Mouse (Mus musculus) NIH3T3 (cell line): ENCODE results near the gene Kl.

Experiments used
- DNase-seq: peaks from one replicate; pipeline ENCODE4 v3.0.0-alpha.2; 2012; ENCODE audit warnings: low read depth

Gene Kl

DNA sequence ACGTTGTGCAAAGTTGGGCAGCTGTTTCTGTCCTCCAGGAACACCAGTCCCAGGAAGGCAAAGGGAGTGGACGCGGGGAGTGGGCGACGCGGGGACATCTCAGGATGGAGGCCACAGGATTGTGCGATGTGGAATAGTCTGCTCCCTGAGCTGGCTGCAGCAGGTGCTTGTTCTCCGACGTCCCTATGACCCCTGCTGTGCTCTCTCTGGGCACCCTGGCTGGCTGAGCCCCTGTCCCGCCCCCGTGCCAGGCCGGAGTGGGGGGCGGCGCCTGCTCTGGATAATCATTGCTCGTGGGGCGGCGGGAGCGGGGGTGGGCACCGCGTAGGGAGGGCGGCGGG, at the start of gene Kl:
TSS of gene Kl (plus strand) at position 280 of the 341 bp plus-strand sequence.
- DNase-seq = no peak

DNA sequence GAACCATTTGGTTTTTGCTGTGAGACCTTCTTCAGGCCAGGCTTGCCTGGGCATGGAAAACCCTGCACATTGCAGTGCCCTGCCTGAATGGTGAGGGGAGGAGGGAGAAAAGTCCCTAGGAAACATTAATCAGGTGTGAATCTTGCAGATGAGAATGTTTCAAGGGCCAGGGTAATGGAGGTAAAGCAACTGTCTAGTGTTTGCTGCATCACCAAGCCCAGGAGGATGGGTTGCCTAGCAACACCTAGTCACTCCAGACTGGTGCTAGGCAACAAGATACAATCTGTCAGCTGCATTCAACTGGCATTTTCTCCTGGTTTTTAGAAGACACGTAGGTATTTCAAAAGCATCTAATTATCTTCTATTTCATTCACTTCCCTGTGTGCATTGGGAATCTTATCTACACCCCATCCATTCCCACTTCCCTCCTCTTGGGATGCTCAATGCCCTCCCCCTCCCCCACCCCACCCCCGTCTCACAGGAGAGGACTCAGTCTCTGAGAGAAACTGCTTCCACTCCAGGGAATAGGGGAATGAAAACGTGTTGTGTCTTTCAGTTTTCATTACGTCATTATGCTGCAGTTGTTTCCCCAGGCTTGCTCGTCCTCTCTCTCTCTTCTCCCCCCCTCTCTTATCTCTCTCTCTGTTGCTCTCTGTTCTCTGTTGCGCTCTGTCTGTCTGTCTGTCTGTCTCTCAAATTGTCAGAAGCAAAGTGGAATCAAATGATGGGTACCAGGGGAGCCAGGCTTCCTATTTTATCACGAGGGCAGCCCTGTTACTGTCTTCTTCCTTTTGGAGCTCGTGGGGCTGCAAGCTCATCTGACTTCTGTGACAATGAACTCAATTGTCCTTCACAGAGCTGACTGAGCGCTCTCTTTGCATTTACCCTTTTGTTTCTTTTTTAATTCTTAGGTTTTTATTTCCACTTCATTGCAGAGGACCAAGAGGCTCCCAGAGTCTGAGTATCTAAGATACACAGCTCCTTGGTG, 46.1 kb upstream of the Kl start:
- no peak for DNase-seq

DNA sequence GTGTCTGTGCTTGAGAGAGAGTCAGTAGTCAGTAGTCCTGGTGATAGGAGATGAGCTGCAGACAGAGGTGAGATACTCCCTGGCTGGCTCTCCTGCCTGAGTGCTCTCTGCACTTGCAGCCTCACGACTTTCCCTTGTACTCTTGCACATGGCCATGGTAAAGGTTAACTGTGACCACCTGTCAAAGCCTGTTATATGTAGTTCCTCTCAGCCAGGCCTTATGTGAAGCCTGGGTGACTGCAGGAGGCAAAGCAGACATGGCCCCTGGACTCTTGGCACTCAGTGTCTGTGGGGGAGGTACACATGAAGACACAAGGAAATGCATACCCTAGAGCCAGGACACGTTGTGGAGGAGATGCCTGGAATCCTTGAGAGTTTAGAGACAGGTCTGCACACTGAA, 40.3 kb upstream of the Kl start:
- no peak for DNase-seq

DNA sequence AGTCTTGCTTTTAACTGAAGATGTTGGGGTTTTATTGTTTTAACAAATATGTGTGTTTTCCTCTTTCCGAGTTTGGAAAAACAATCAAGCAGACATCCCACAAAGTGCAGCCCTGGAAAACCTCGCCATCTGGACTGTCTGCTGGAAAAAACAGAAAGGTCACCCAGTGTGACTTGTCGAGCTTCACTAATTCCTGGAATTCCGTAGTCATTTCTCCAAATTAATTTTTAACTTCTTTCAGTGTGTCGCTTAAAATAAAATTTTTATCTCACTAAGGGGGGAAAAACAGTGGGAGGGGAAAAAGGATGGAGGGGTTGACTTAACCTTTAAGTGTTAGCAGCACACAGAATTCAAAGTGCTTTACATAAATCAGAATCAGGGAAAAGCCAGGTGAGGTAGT, 39.8 kb upstream of the Kl start:
- DNase-seq = no peak

DNA sequence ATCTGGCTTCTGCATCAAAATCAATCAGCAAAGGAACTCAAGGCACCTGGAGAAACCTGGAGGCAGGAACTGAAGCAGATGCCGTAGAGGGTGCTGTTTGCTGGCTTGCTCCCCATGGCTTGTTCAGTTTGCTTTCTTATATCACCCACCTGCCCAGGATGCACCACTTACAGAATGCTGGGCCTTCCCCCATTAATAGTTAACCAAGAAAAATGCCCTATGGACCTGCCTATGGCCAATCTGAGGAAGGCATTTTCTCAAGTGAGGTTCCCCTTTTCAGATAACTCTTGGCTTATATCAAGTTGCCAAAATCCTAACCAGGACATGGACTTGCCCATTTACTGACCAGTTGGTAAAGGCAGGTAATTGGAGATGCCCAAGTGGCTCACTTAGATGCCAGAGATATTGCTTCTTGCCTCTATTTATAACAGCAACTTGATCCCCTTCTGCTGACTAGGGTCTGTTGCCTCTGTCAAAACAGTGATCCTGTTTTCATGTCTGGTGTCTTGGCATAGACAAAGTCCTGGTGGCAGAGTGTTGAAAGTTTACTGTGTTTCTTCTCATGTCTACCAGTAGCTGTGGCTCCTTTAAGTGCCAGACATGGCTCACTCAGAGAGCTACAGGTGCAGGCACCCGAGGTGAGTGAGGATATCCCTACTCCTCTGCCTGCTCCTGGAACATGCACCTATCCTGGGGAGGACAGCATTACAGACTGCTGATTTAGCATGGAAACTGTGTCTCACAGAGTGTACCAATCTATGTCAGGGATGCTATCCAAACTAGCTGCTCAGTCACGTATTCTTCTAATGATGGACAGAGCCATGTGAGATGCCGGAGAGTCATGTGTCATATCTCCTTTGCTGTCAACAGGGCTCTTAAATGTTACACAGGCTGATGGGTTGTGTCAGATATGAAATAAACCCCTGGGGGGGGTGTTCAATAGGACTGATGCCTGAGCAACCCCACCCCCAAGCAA, 37.0 kb upstream of the Kl start:
- no peak for DNase-seq

DNA sequence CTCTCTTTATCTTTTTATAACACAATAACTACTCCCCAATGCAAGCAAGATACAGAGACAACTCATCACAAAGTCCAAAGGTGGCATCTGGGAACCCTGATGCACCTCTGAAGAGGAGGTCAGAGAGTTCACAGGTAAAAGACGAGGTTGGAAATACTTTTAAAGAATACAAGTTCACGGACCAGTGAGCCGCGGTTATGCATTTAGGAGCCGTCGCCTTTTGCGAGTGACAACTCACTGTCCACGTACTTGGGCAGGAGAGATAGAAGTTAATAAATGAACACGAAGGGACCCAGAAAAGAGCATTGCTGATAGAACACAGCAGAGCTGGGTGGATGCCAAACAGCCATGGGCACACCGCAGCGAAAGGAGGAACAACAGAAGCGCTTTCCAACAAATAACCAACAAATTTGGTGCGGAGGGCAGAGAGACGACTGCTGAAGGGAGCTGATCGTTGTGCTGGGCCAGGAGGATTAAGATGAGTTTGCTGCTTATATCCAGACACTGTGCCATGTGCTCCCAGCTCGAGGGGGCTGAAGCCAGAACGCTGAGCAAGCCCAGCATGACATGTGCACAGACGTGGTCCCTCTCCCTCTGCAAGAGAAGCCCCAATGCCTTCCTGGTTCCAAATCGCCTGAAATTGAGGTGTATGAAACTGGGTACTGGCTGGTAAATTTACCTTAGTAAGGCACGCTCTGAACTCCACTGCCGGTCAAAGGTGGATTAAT, 35.1 kb upstream of the Kl start:
- no peak for DNase-seq

DNA sequence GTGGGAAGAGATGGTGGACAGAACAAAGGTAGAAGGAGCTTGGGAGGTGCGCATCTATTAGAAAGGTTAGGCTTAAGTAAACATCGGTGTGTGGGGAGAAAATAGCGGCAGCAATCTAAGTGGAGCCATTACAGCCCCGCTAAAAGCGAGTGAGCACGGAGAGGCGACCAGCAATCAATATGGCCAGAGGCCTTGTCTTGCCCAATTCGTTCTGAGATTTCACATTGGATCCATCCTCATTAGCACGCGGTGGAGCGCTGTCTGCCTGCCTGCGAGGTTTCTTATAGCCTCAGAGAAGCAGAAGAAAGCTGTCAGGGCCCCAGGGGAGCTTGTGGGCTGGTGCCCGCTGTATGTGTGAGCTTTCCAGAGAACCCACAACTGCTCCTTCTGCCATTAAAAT, 33.8 kb upstream of the Kl start:
- no peak for DNase-seq

DNA sequence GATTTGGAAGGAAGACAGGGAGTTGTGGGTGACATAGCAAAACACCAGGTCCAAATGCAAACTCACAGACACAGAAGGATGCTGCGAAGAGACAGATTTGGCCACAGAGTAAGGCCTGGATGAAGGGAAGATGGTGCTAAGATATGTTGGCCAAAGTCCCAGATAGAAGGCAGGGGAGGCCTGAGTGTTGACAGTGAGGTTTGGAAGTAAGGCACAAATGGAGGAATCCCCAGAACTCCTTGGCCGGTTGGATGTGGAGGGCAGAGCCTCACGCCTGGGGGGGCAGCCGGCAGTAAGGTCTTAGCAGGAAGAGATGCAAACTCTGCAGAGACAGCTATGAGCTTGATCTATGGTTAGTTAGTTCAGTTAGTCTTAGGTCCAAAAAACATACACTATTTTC, 33.1 kb upstream of the Kl start:
- DNase-seq = no peak

DNA sequence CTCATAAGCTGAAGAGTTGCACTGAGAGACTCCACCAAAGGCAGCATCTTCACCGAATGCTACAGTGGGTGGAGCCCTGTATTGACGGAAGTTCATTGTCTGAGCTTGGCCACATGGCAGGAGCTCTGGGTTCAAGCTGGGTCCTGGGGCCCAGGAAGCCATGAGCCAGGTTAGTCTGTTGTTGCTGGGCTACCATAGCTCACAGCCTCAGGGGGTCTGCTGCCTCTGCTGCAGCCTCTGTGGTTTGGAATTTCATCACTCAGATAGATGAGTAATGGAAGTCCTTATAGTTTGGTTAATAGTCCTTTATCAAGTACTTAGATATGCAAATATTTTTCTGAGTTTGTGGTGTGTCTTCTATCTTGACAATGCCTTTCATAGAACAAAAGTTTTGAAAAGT, 32.4 kb upstream of the Kl start:
- DNase-seq = no peak

DNA sequence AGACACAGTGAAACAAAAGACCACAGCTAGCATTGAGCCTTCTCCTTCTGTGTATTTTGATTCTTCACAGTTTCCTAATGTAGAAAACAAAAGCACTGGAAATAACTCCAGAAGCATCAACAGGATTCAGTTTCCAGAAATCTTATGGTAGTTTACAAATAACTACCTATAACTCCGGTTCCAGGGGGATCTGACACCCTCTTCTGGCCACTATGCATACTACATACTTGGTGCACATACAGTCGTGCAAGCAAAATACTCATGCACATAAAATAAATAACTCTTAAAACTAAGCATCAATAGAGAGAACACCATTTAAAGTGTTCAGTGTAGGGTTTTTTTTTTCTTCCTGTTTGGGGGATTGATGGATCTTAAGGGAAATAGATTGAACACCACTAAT, 23.0 kb upstream of the Kl start:
- no peak for DNase-seq

DNA sequence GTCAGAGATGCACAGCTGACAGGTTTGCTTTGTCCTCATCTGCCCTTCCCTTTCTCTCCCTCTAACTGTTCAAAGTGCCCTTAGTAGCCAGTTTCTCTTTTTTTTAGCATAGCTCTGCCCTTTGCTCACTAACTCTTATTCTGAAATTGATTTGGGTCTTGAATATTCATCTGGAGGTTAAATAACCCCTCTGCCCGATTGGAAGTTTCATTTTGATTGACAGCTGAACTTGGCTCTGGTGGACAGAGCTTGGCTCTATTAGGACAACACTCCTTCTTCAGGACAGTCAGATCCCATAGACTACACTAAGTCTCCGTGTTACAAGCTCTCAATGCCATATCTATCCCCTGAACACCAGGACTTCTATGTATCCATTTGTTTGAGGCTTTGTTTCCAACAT, 19.8 kb upstream of the Kl start:
- no peak for DNase-seq

DNA sequence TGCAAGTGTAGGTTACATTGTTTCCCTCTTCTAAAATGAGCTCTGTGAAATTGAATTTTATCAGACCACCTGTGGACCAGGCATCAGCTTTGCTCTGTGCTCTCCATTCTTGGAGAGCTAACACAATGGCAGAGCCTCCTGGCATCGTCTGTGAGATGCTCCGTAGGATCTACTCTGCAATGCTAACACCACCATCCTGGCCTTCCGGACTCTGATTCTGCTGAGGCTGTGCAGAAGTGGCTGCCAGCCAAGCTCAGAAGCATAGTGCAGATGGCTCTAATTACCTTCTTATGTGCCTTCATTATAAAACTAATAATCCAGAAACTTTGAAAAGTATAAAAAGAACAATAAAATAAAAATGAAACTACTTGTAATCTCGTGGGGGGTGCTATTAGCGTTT, 16.2 kb upstream of the Kl start:
- peak; percentile 22 for DNase-seq

DNA sequence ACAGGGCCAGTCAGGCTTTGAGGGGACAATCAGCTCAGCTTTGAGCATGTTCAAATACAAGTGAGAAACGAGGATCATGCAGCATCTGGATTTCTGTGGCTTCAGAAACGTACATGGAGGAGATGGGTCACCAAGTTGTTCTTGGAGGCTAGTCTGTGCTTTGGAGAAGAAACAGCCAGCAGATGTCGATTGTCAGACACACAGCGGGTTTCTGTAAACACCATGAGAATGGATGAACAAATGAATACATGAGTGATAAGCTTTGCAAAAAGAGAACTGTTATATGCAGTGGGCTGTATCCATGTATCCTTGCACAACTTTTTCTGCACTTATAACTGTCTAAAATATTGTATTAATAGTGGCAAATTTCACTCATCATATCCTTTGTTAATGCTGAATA, 15.6 kb upstream of the Kl start:
- DNase-seq = no peak

DNA sequence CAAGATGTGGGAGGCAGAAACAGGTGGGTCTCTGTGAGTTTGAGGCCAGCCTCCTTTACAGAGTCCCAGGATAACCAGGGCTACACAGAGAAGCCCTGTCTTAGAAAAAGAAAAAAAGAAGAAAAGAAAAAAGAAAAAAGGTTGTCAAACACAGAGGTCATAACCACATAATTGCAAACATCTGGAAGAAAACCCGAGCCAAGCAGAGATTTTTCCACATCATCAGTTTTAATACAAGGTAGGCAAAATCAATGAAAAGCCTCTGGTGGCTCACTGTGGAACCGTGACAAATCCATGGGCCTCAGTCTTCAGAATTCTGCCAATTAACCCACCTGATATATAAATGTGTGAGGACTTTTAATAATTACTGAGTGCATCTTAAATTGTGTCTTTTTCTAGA, 14.9 kb upstream of the Kl start:
- peak; percentile 46 for DNase-seq

DNA sequence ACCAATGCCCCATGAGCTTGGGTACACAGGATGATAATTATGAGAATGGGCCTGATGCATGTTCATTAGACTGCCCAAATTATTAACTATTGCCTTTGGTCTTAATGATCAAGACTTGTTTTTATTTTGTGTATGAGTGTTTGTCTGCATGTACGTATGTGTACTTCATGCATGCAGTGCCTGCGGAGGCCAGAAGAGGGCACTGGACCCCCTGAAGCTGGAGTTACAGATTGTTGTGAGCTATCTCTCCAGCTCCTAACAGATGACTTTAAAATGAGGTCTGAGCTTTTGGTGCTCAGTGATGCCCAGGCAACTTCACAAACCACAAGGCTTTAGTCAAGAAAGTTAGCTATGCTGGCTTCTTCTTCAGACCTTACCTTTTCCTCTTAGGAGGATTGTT, 6.8 kb upstream of the Kl start:
- no peak for DNase-seq

DNA sequence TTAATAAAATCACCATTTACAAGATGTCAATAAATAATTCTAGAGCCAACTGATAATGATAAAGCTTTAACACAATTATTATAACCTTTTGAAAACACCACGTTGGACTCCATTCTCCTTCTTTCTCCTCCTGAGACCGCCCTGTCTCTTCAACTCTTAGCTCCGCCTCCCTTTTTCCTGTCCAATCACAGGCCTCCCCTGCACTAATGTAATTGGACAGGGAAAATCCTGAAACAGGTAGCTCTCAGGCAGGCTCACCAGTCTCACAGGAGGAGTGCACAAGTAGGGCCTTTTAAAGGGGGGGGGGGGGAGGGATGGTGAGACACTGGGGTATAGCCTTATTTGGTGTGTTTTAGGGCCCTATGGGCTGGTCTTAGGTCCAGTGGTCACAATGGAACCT, 3.3 kb upstream of the Kl start:
- DNase-seq = no peak

DNA sequence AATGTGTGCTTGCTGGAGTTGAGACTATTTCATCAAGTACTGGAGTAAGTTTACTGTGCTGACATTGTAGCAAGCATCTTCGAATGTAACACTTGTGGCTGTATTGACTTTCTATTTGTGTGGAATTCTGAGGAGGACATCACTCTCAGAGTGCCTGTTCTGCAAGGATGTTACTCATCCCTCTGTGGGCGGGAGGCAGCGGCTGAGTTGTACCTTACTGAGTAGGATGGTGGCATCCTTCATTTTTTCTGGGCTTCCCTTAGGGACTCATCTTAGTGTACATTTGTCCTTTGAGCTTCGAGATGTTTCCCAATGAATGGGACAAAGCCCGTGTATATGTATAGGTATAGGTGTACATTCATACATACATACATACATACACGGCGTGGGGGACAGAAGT, 1.1 kb upstream of the Kl start:
- no peak for DNase-seq

DNA sequence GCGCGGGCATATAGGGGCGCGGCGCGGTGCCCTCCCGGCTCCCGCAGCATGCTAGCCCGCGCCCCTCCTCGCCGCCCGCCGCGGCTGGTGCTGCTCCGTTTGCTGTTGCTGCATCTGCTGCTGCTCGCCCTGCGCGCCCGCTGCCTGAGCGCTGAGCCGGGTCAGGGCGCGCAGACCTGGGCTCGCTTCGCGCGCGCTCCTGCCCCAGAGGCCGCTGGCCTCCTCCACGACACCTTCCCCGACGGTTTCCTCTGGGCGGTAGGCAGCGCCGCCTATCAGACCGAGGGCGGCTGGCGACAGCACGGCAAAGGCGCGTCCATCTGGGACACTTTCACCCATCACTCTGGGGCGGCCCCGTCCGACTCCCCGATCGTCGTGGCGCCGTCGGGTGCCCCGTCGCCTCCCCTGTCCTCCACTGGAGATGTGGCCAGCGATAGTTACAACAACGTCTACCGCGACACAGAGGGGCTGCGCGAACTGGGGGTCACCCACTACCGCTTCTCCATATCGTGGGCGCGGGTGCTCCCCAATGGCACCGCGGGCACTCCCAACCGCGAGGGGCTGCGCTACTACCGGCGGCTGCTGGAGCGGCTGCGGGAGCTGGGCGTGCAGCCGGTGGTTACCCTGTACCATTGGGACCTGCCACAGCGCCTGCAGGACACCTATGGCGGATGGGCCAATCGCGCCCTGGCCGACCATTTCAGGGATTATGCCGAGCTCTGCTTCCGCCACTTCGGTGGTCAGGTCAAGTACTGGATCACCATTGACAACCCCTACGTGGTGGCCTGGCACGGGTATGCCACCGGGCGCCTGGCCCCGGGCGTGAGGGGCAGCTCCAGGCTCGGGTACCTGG, 488 bp downstream of the Kl start:
- DNase-seq = no peak

DNA sequence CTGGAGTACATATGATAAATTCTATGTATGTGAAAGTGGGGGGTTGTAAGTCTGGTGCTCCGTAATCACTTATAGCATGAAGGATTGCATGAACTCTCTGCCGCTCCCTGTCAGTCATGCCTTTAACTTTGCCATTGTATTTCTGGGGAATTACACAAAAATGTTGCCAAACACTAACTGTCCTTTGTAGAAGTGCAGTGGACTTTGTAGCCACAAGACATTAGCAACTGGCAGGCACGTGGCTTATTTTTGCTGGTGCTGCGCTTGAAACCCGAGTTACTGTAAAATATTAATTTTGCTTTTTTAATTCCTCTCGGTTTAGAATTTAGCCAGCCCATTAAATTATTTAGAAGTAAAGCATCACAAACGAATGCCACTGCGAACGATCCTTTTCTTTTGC, 2.4 kb downstream of the Kl start:
- no peak for DNase-seq

DNA sequence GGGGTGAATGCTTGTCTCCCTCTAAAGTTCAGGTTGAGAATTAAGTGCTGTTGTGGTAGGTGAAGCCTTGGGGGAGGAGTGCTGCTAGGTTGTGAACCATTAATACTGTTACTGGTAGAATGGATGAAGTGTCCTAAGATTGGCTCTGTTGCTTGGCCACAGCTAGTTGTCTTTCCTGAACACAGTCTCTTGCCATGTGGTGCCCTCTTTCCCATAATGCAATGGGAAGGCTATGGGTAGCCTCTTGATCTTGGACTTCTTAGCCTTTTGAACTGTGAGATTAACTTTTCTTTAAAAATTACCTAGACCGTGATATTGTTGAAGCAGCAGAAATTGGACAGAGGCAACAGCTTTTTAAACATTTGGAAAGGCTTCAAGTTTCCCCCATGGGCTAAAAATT, 7.5 kb downstream of the Kl start:
- no peak for DNase-seq

DNA sequence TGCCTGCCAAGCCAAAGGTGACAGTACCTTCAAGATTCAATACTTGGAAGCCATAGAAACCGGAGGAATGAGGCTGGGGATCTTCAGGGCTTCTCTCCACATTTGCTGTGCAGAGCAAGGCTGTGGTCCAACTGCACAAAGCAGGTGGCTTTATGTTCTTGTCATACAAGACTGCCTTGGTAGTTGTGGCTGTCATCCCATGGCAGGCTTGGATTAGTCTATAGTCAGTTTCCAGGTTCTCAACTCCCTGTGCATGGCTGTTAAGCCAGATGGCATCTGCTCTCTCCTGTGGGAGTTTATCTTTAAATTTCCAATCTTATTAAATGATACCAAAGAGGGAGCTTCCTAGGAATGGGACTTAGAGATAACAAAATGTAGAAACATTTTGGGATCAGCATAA, 9.2 kb downstream of the Kl start:
- no peak for DNase-seq
